Mouse (Mus musculus) gonadal fat pad, adult 2 months (tissue): ENCODE measurements around the gene Cnih1. TPM values are rescaled to one million over a fixed set of nuclear protein-coding genes. Genes with fewer than 3 reads are reported as not detected.
"Not testable (repeated sequence)": the region's sequence is repeated elsewhere in the genome, so short reads cannot be mapped to it uniquely, and the experiment has no call there.

Source experiments
- DNase-seq: peaks from one replicate; pipeline ENCODE4 v3.0.0-alpha.2; 2012; ENCODE audit warnings: low read depth
- polyA plus RNA-seq: library from polyadenylated mRNA; depleted of rRNA; stranded (reverse); fragments of >200 nt; gene quantifications from 2 replicates; pipeline ENCODE4 v1.2.3, GENCODE M21; 2012

Cnih1 gene
- polyA plus RNA-seq, 1 experiment: 102 TPM

- DNase-seq: no peak
Observed at GRCm38 (mm10) chr14:46788505-46788901, 292 bp upstream of the Cnih1 start.

DNA sequence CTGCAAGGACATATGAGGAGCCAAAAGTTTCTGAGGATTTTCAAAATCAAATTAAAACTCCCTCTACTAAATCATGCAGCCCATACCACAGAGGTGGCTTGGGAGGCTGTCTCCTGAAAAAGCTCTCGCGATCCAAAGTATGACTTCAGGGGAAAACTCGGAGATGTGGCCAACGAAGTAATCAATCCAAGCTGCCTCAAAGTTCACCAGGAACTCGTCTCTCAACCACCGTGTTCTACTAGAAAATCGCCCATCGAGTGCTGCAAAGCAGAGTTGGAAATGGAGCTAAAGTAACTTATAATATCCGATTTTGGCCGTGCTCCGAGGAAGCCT lies 791 bp downstream of the Cnih1 start:
- no peak for DNase-seq

- no peak for DNase-seq
Observed at GRCm38 (mm10) chr14:46785247-46785646, 3.0 kb downstream of the Cnih1 start.

- DNase-seq: no peak
Observed at GRCm38 (mm10) chr14:46783327-46783926, 4.8 kb downstream of the Cnih1 start.

DNA sequence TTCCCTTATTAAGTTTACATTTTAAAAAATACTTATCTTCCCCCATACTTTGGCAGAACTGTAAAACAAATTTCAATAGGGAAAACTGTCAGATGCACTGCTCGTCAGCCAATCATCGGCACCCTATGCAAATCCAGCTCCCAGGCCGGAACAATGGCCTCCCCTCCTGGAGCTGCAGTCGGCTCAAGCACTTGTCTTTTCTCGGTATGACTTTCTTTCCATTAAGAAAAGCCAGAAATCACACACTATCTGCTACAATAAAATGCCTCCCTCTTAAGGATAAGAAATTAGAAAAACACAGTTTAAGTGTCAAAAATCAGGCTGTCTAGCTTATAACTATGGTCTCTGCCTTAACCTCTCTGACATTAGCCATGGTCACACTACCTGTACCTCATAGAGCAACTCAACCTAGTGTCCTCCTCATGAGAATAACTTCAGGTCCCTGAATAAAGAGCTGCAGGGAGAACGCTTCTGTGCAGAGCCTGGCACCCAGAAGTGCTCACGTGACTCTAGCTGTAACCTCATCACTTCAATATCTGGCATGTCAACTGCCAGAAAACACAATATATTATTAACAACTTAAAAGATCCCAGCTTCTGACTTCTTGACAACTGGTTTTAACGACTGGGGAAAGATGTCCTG lies 5.9 kb downstream of the Cnih1 start:
- no peak for DNase-seq

- DNase-seq: no peak
Observed at GRCm38 (mm10) chr14:46781086-46781485, 7.1 kb downstream of the Cnih1 start.

- no peak for DNase-seq
Observed at GRCm38 (mm10) chr14:46779217-46779616, 9.0 kb downstream of the Cnih1 start.

- no peak for DNase-seq
Observed at GRCm38 (mm10) chr14:46778756-46779155, 9.5 kb downstream of the Cnih1 start.

GRCm38 (mm10) chr14:46770036-46770435 lies 18.2 kb downstream of the Cnih1 start:
- DNase-seq: no peak

DNA sequence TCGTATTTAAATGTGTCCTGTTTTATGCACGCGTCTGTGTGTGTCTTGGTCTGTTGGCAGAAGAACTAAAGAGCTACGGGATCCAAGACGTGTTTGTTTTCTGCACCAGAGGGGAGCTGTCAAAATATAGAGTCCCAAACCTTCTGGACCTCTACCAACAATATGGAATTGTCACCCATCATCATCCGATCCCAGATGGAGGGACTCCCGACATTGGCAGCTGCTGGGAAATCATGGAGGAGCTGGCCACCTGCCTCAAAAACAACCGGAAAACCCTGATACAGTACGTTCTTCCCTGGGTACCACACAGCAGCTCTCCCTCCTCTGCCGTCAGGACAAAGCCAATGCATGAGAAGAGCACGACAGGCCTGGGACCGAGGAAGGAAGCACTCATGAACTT lies 21.1 kb downstream of the Cnih1 start:
- DNase-seq: no peak

DNA sequence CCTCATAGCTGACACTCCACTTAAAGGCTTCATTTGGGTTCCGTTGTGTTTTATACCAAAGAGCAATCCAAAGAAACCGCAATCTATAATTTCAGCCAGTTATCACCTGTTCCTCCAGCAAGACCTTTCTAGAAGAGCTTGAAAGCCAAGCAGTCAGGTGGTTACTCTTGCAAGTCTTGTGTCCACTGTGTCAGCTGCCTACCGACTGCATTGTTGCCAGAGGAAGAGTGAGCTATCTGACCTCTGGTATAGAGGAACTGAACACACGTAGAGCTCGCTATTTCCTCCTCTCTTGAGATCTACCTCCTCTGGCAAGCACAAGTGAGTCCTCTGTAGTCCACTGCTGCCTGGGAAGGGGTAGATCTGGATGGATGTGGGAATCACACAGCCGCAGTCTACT lies 27.0 kb downstream of the Cnih1 start:
- DNase-seq: no peak

DNA sequence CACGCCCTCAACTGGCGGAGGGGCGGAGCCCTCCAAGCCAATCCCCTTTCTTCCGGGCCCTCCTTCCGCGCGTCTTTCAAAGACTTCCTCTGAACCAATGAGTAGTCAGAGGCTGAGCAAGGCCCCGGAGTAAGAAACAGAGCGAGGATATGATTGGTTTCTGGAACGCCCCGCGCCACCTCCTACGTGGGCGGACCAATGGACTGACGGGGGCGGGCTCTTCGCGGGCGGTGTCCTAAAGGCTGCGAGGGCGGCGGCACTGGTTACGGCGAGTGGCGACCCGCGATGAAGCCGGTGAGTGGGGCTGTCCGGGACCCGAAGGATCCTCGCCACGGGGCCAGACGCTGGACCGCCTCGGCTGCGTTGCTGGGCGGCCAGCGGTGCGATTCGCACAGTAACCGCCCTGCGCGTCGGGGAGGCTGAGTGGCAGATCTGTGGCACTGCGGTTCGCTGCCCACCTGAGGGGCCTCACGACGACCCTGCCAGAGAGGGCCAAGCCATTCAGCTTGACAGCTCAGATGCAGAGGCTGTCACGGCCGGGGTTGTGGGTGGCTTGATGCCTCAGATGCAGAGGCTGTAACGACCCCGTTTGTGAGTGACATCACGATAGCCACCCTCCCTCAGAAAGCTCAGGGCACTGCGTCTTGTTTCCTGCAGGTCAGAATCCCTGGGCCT lies 27.7 kb downstream of the Cnih1 start, which contains the start of gene Cdkn3:
TSS of gene Cdkn3 (plus strand) at position 187 of the 675 bp plus-strand sequence.
- peak; percentile 63 for DNase-seq

GRCm38 (mm10) chr14:46759970-46760354 lies 28.2 kb downstream of the Cnih1 start:
- no peak for DNase-seq

GRCm38 (mm10) chr14:46757736-46758135 lies 30.5 kb downstream of the Cnih1 start:
- no peak for DNase-seq

GRCm38 (mm10) chr14:46755851-46756250 lies 32.4 kb downstream of the Cnih1 start:
- DNase-seq: no peak

GRCm38 (mm10) chr14:46754371-46754770 lies 33.8 kb downstream of the Cnih1 start:
- not testable (repeated sequence) for DNase-seq

DNA sequence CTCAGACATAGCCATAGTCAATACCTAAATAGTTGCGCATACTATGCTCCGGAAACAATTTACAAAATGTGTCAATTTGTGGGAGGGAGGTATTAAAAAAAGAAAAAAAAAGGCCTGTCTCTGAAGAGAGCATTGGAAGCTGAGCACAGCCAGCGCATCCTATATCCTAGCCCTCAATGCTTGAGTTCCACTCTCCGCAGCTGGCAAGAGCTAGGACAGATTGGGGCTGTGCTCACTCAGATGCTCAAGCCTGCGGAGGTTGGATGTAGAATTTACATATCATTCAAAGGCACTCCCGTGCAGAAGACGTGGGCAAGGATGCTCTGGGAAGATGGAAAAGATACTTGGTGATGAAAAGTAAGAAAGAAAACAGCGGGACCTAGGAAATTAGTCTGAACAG lies 42.8 kb downstream of the Cnih1 start:
- DNase-seq: no peak

DNA sequence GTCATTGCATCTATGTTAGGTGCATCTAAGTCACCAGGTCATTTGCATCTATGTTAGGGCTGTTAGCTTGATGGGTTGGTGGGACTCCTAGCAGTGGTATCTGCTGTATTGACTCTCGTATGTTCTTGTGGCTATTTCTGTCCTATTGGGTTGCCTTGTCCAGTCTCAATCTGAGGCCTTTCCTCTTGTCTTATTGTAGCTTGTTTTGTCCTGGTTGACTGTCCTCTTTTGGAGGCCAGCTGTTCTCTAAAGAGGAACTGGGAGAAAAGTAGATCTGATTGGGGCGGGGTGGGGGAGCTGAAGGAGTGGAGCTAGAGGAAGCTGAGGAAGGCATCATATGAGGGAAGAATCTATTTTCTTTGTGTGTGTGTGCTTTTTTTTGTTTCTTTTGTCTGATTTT lies 45.5 kb downstream of the Cnih1 start:
- DNase-seq: no peak

GRCm38 (mm10) chr14:46737346-46737745 lies 50.9 kb downstream of the Cnih1 start:
- not testable (repeated sequence) for DNase-seq

DNA sequence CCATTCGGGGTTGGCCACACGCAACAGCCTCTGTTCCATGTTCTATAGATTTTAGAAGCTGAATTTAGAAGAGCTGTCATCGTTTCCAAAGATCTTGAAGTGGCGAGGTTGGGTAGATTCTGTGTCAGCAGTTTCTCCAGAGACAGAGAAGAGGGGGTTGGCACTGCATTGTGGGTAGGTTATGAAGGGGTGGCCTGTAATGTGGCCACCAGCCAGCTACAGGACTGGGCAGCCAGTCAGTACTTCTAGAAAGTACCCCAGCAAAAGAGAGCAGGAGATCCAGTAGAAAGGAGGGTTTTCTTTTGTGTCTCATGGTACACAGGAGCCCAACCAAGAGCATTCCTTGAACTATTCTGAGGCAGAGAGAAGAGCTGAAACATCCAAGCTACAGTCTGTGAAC lies 51.8 kb downstream of the Cnih1 start:
- DNase-seq: no peak

DNA sequence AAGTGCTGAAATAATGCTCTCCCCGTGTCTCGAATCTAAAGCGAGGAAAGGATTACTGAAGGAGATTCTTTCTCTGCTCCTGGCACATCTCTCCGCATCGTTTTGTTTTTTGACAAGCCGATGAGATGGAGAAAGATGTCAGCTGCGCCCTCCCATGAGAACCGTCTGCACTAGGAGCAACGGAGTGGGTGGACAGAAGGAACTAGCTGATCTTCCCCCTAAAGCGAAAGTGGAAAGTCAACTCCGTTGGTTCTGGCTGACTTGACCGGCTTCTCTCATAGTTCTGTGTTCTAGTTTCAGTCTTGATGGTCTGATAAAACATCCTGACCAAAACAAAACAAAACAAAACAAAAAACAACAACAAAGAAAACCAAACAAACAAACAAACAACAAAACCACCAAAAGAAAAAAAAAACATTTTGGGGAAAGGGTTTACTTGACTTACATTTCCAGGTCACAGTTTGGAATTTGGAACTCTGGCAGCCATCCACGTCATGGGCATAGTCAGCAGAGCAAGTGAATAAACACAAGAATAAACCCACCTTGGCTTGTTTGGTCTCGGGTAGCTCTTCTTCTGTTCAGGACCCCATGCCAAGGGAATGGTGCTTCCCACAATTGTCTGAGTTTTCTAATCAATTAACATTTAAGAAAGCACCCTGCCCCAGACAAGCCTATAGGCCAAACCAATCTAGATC lies 53.3 kb downstream of the Cnih1 start:
- DNase-seq: no peak

GRCm38 (mm10) chr14:46734262-46734661 lies 53.9 kb downstream of the Cnih1 start:
- DNase-seq: no peak

DNA sequence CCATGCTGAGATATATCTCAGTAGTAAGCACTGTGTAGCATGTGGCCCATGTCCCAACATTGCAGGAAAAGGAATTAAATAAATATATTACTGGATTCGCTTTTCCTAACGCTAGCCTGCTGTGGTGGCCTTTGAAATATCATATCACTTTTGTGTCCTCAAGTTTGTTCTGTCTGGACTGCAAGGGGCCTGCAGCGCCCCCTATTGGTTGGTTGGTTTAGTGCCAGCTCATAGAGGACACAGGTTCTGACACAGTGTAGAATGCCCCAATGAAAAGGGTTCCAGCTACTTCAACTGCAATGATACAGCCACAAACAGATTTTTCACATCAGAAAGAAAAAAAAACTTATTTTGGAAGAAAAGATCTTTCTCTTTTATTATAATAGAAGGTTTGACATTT lies 62.5 kb downstream of the Cnih1 start:
- DNase-seq: no peak
